ENCODE assay signal across 12 mouse cellular contexts in genomic region chr4:115936646-115937045, GRCm38 (mm10). TPM values are rescaled to one million over a fixed set of nuclear protein-coding genes. Genes with fewer than 3 reads are reported as not detected.
A peak's percentile ranks its signal among the peaks of the same experiment; 100 is the strongest.
DNase-seq lines count a peak whose midpoint lies in the region; ATAC-seq lines count a peak whose summit lies in the region.
"Had no signal": no experiment of that assay in that cellular context is flagged by ENCODE, and none has a peak within 500 bp of the region (broad histone marks: within the 10 kb centered on the region; RNA-seq: fewer than 3 reads in every experiment).

No protein-coding gene starts in this region.

- peaks cover 100% of the 10 kb centered on the region for H3K27me3 ChIP-seq in kidney, embryonic 15.5 days
- peaks cover 100% of the 10 kb centered on the region for H3K27me3 ChIP-seq in hindbrain, embryonic 10.5 days (ENCODE audit: insufficient read depth, poor library complexity, severe bottlenecking)
- peaks cover 76% of the 10 kb centered on the region for H3K27me3 ChIP-seq in midbrain, embryonic 14.5 days (ENCODE audit: control insufficient read depth, insufficient read depth, low read length)

- H3K4me3 ChIP-seq in kidney, embryonic 15.5 days (replicated peaks) = 0 out of 2 replicates have a peak overlapping the region, but pooled peaks have one; percentile 5
- peak overlapping the region; percentile 36 for H3K4me3 ChIP-seq in hindbrain, embryonic 10.5 days
- H3K4me3 ChIP-seq in midbrain, embryonic 14.5 days (replicated peaks; ENCODE audit: low read depth, low read length) = peak overlapping the region; percentile 35
- H3K4me3 ChIP-seq: liver, embryonic 13.5 days had no signal

- no peak overlapping the region for H3K27ac ChIP-seq in kidney, embryonic 15.5 days
- no peak overlapping the region for H3K27ac ChIP-seq in hindbrain, embryonic 10.5 days
- H3K27ac ChIP-seq in midbrain, embryonic 14.5 days (replicated peaks; ENCODE audit: low read depth, low read length) = no peak overlapping the region
- H3K27ac ChIP-seq: liver, embryonic 13.5 days had no signal

- no peak overlapping the region for H3K9ac ChIP-seq in kidney, embryonic 15.5 days
- no peak overlapping the region; the same call in 1 of the 2 replicates for H3K9ac ChIP-seq in midbrain, embryonic 14.5 days (replicated peaks; ENCODE audit: low read length)
- H3K9ac ChIP-seq: liver, embryonic 13.5 days had no signal

- 0 out of 2 replicates have a peak overlapping the region, but pooled peaks have one; percentile 5 for H3K4me2 ChIP-seq in kidney, embryonic 15.5 days
- peak overlapping the region; percentile 61 for H3K4me2 ChIP-seq in midbrain, embryonic 14.5 days (ENCODE audit: low read length)
- H3K4me2 ChIP-seq: liver, embryonic 13.5 days had no signal

- no peaks in the 10 kb centered on the region for H3K9me3 ChIP-seq in kidney, embryonic 15.5 days (replicated peaks)
- H3K9me3 ChIP-seq in hindbrain, embryonic 10.5 days = no peaks in the 10 kb centered on the region
- H3K9me3 ChIP-seq in midbrain, embryonic 14.5 days (ENCODE audit: control insufficient read depth, low read length) = no peaks in the 10 kb centered on the region
- H3K9me3 ChIP-seq: liver, embryonic 13.5 days had no signal

- H3K36me3 ChIP-seq in kidney, embryonic 15.5 days = no peaks in the 10 kb centered on the region
- no peaks in the 10 kb centered on the region for H3K36me3 ChIP-seq in hindbrain, embryonic 10.5 days
- H3K36me3 ChIP-seq in midbrain, embryonic 14.5 days (ENCODE audit: control insufficient read depth, insufficient read depth, low read length) = no peaks in the 10 kb centered on the region
- H3K36me3 ChIP-seq: liver, embryonic 13.5 days had no signal

- 0 out of 2 replicates have a peak, but pooled peaks have one; percentile 10 for ATAC-seq in kidney, embryonic 15.5 days (replicated peaks; ENCODE audit: low FRiP score)
- ATAC-seq in midbrain, embryonic 14.5 days (ENCODE audit: low FRiP score, low TSS enrichment) = no peak

- DNase-seq in adrenal gland, postnatal 10 days = peak; percentile 16
- no peak for DNase-seq in adrenal gland, adult 18-20 months (ENCODE audit: low spot score in 2 of 2)
- DNase-seq in kidney, adult 9 months = no peak
- no peak for DNase-seq in hindbrain, embryonic 10.5 days (ENCODE audit: low spot score)
- no peak for DNase-seq in midbrain, embryonic 14.5 days
- DNase-seq in frontal cortex, postnatal 14 days (ENCODE audit: low spot score in 2 of 2) = no peak
- no peak for DNase-seq in spleen, postnatal 4 days (ENCODE audit: low spot score in 2 of 2)
- DNase-seq: kidney, postnatal 14 days; liver, embryonic 13.5 days had no signal

- H3K4me1 ChIP-seq in kidney, embryonic 15.5 days = peaks cover 26% of the 10 kb centered on the region
- peaks cover 46% of the 10 kb centered on the region for H3K4me1 ChIP-seq in hindbrain, embryonic 10.5 days (replicated peaks)
- H3K4me1 ChIP-seq in midbrain, embryonic 14.5 days (ENCODE audit: control insufficient read depth, insufficient read depth, low read length) = peaks cover 18% of the 10 kb centered on the region

- WGBS in kidney, embryonic 15.5 days = under 1% methylated on average over 20 of the region's 20 CpGs
- WGBS in hindbrain, embryonic 10.5 days = under 1% methylated on average over 20 of the region's 20 CpGs
- WGBS in midbrain, embryonic 14.5 days = under 1% methylated on average over 20 of the region's 20 CpGs

RNA-seq across cellular contexts. Expression of gene Dmbx1, which starts 3.1 kb away (rescaled TPM):
- total RNA-seq in adrenal gland, postnatal 10 days (2021) = not detected
- total RNA-seq in adrenal gland, adult 18-20 months (2021) = not detected
- not detected in 2 replicates for polyA plus RNA-seq in kidney, embryonic 15.5 days (2015; fragmentation: Nextera tagmentation; extraction: Ambion mirVana)
- 3.2 and 4.0 TPM in 2 replicates for polyA plus RNA-seq in hindbrain, embryonic 10.5 days (2016; fragmentation: Nextera tagmentation; extraction: Ambion mirVana)
- 8.2 and 8.5 TPM in 2 replicates for polyA plus RNA-seq in midbrain, embryonic 14.5 days (2014; fragmentation: Nextera tagmentation; extraction: Ambion mirVana)
- total RNA-seq: neutrophil, adult 5-6 weeks had no signal
- polyA plus RNA-seq: liver, embryonic 13.5 days; stomach, embryonic 16.5 days had no signal

RNA-seq across cellular contexts. Expression of gene 6430628N08Rik, which starts 46.2 kb away (rescaled TPM):
- total RNA-seq in adrenal gland, postnatal 10 days (2021) = not detected
- not detected for total RNA-seq in adrenal gland, adult 18-20 months (2021)
- not detected in 2 replicates for polyA plus RNA-seq in kidney, embryonic 15.5 days (2015; fragmentation: Nextera tagmentation; extraction: Ambion mirVana)
- polyA plus RNA-seq in hindbrain, embryonic 10.5 days (2016; fragmentation: Nextera tagmentation; extraction: Ambion mirVana) = 0.10 TPM in 1 of 2 replicates, not detected in the other
- polyA plus RNA-seq in midbrain, embryonic 14.5 days (2014; fragmentation: Nextera tagmentation; extraction: Ambion mirVana) = not detected in 2 replicates
- total RNA-seq: neutrophil, adult 5-6 weeks had no signal
- polyA plus RNA-seq: liver, embryonic 13.5 days; stomach, embryonic 16.5 days had no signal

RNA-seq across cellular contexts. Expression of gene Kncn, which starts 52.4 kb away (rescaled TPM):
- not detected for total RNA-seq in adrenal gland, postnatal 10 days (2021)
- not detected for total RNA-seq in adrenal gland, adult 18-20 months (2021)
- polyA plus RNA-seq in kidney, embryonic 15.5 days (2015; fragmentation: Nextera tagmentation; extraction: Ambion mirVana) = 0.08 TPM in 1 of 2 replicates, not detected in the other
- not detected in 2 replicates for polyA plus RNA-seq in hindbrain, embryonic 10.5 days (2016; fragmentation: Nextera tagmentation; extraction: Ambion mirVana)
- 0.15 and 0.24 TPM in 2 replicates for polyA plus RNA-seq in midbrain, embryonic 14.5 days (2014; fragmentation: Nextera tagmentation; extraction: Ambion mirVana)
- total RNA-seq: neutrophil, adult 5-6 weeks had no signal
- polyA plus RNA-seq: liver, embryonic 13.5 days; stomach, embryonic 16.5 days had no signal
